In the genomic region with DNA sequence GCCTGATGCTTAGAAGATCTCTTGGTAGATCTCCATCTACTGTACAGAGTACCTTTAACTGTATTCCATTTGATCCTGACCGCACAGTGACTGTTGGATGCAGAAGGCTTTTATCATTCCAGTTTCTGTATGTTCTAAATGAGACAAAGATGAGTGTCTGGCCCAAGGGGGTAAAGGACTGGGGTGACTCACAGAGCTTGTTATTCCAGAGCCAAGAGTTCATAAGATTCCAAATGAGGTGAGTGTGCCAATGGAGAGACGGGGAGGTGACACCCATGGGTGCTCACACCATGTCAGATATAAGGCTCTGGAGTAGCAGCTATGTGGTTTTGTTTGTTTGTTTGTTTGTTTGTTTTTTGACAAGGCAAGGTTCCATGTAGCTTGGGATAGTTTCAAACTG, we compare ENCODE assay signal across 21 mouse cellular contexts. TPM values are rescaled to one million over a fixed set of nuclear protein-coding genes. Genes with fewer than 3 reads are reported as not detected.
DNase-seq lines count a peak whose midpoint lies in the region; ATAC-seq and TF ChIP-seq lines count a peak whose summit lies in the region.
"Had no signal": no experiment of that assay in that cellular context is flagged by ENCODE, and none has a peak within 500 bp of the region (broad histone marks: within the 10 kb centered on the region; RNA-seq: fewer than 3 reads in every experiment).

No protein-coding gene starts in this region.

- H3K4me1 ChIP-seq in intestine, embryonic 15.5 days (replicated peaks), result peaks cover 8% of the 10 kb centered on the region; the same call in 1 of the 2 replicates
- no peaks in the 10 kb centered on the region for H3K4me1 ChIP-seq in intestine, postnatal 0 days (replicated peaks; ENCODE audit: control insufficient read depth, insufficient read depth, low read length)
- H3K4me1 ChIP-seq in lung, embryonic 15.5 days, result peaks cover 13% of the 10 kb centered on the region
- H3K4me1 ChIP-seq in bone marrow, adult 2 months (ENCODE audit: control insufficient read depth, insufficient read depth, low read length), result peaks cover 7% of the 10 kb centered on the region; the same call in 1 of the 2 replicates
- H3K4me1 ChIP-seq in stomach, embryonic 16.5 days (ENCODE audit: control insufficient read depth, insufficient read depth, low read length), result peaks cover 17% of the 10 kb centered on the region
- H3K4me1 ChIP-seq: hindbrain, embryonic 15.5 days; liver, embryonic 13.5 days; midbrain, embryonic 12.5 days had no signal

- H3K27me3 ChIP-seq in intestine, embryonic 15.5 days (replicated peaks), result no peaks in the 10 kb centered on the region
- no peaks in the 10 kb centered on the region for H3K27me3 ChIP-seq in intestine, postnatal 0 days (replicated peaks; ENCODE audit: control insufficient read depth, insufficient read depth, low read length)
- H3K27me3 ChIP-seq in lung, embryonic 15.5 days, result no peaks in the 10 kb centered on the region
- no peaks in the 10 kb centered on the region for H3K27me3 ChIP-seq in stomach, embryonic 16.5 days (ENCODE audit: control insufficient read depth, insufficient read depth, low read length)
- H3K27me3 ChIP-seq: hindbrain, embryonic 15.5 days; liver, embryonic 13.5 days; midbrain, embryonic 12.5 days had no signal

- H3K9me3 ChIP-seq in intestine, embryonic 15.5 days, result no peaks in the 10 kb centered on the region
- H3K9me3 ChIP-seq in intestine, postnatal 0 days (ENCODE audit: control insufficient read depth), result no peaks in the 10 kb centered on the region
- no peaks in the 10 kb centered on the region for H3K9me3 ChIP-seq in lung, embryonic 15.5 days
- no peaks in the 10 kb centered on the region for H3K9me3 ChIP-seq in stomach, embryonic 16.5 days (replicated peaks; ENCODE audit: control insufficient read depth, low read length)
- H3K9me3 ChIP-seq: G1E; hindbrain, embryonic 15.5 days; liver, embryonic 13.5 days; midbrain, embryonic 12.5 days had no signal

- WGBS in intestine, embryonic 15.5 days, result 83% methylated on average over 2 of the region's 2 CpGs
- 91% methylated on average over 2 of the region's 2 CpGs for WGBS in intestine, postnatal 0 days
- WGBS in lung, embryonic 15.5 days, result 72% methylated on average over 2 of the region's 2 CpGs
- 96% methylated on average over 2 of the region's 2 CpGs for WGBS in bone marrow, adult 2 months
- 81% methylated on average over 2 of the region's 2 CpGs for WGBS in stomach, embryonic 16.5 days

- H3K9ac ChIP-seq in intestine, embryonic 15.5 days, result no peak overlapping the region
- no peak overlapping the region for H3K9ac ChIP-seq in intestine, postnatal 0 days (ENCODE audit: low read depth, low read length)
- H3K9ac ChIP-seq in lung, embryonic 15.5 days, result no peak overlapping the region
- H3K9ac ChIP-seq in stomach, embryonic 16.5 days (ENCODE audit: low read length), result no peak overlapping the region
- H3K9ac ChIP-seq: hindbrain, embryonic 15.5 days; liver, embryonic 13.5 days; midbrain, embryonic 12.5 days had no signal

- TF ChIP-seq POLR2A in bone marrow, adult 2 months (IDR thresholded peaks at IDR 0.05; ENCODE audit: borderline replicate concordance, control insufficient read depth, low read depth, low read length), result no peak

- peak overlapping the region; percentile 34; the same call in 1 of the 2 replicates for H3K27ac ChIP-seq in intestine, embryonic 15.5 days
- no peak overlapping the region for H3K27ac ChIP-seq in intestine, postnatal 0 days (ENCODE audit: low read depth, low read length)
- peak overlapping the region; percentile 80 for H3K27ac ChIP-seq in lung, embryonic 15.5 days
- H3K27ac ChIP-seq in bone marrow, adult 2 months (ENCODE audit: control insufficient read depth, insufficient read depth, low read depth, low read length, poor library complexity), result peak overlapping the region; percentile 70; the same call in 1 of the 2 replicates
- H3K27ac ChIP-seq in stomach, embryonic 16.5 days (ENCODE audit: low read length), result peak overlapping the region; percentile 53
- H3K27ac ChIP-seq: hindbrain, embryonic 15.5 days; liver, embryonic 13.5 days; midbrain, embryonic 12.5 days had no signal

- H3K36me3 ChIP-seq in intestine, embryonic 15.5 days, result no peaks in the 10 kb centered on the region
- H3K36me3 ChIP-seq in intestine, postnatal 0 days (ENCODE audit: control insufficient read depth, insufficient read depth), result no peaks in the 10 kb centered on the region
- no peaks in the 10 kb centered on the region for H3K36me3 ChIP-seq in lung, embryonic 15.5 days
- H3K36me3 ChIP-seq in stomach, embryonic 16.5 days (ENCODE audit: control insufficient read depth, insufficient read depth, low read length), result no peaks in the 10 kb centered on the region
- H3K36me3 ChIP-seq: G1E; hindbrain, embryonic 15.5 days; liver, embryonic 13.5 days; midbrain, embryonic 12.5 days had no signal

- no peak for ATAC-seq in intestine, embryonic 15.5 days
- ATAC-seq in intestine, postnatal 0 days, result no peak
- ATAC-seq in lung, embryonic 15.5 days (ENCODE audit: borderline replicate concordance, extremely low read depth, low FRiP score, low TSS enrichment), result no peak
- no peak for ATAC-seq in stomach, embryonic 16.5 days (ENCODE audit: insufficient read depth, low FRiP score)
- ATAC-seq: CD4-positive, CD25-positive, alpha-beta regulatory T cell, adult 4 months; forebrain, embryonic 14.5 days had no signal

- H3K4me2 ChIP-seq in intestine, embryonic 15.5 days (replicated peaks), result no peak overlapping the region
- no peak overlapping the region for H3K4me2 ChIP-seq in intestine, postnatal 0 days (replicated peaks; ENCODE audit: low read depth)
- no peak overlapping the region for H3K4me2 ChIP-seq in lung, embryonic 15.5 days
- no peak overlapping the region for H3K4me2 ChIP-seq in stomach, embryonic 16.5 days (ENCODE audit: low read depth, low read length)
- H3K4me2 ChIP-seq: hindbrain, embryonic 15.5 days; liver, embryonic 13.5 days; midbrain, embryonic 12.5 days had no signal

- no peak for TF ChIP-seq CTCF in intestine, postnatal 0 days (IDR thresholded peaks at IDR 0.05; ENCODE audit: low read depth)
- TF ChIP-seq CTCF in bone marrow, adult 2 months (IDR thresholded peaks at IDR 0.05; ENCODE audit: control insufficient read depth, insufficient read depth, low read length), result no peak

- no peak for DNase-seq in lung, postnatal 14 days
- DNase-seq in ovary, postnatal 10 days (ENCODE audit: low spot score), result no peak
- DNase-seq: adrenal gland, adult 8-10 months; cerebellum, adult 11-12 months; cerebellum, postnatal 36 days; gastrocnemius, postnatal 25 days; kidney, postnatal 14 days; layer of hippocampus, adult 9-11 months; liver, embryonic 13.5 days; right cerebral cortex, postnatal 25 days had no signal

- H3K4me3 ChIP-seq in intestine, embryonic 15.5 days (replicated peaks), result no peak overlapping the region
- no peak overlapping the region for H3K4me3 ChIP-seq in intestine, postnatal 0 days (ENCODE audit: low read depth, low read length)
- H3K4me3 ChIP-seq in lung, embryonic 15.5 days, result no peak overlapping the region
- no peak overlapping the region for H3K4me3 ChIP-seq in bone marrow, adult 2 months (replicated peaks; ENCODE audit: control insufficient read depth, low read depth, low read length)
- H3K4me3 ChIP-seq in stomach, embryonic 16.5 days (replicated peaks; ENCODE audit: low read length), result no peak overlapping the region
- H3K4me3 ChIP-seq: erythroblast, embryonic 14.5 days; hindbrain, embryonic 15.5 days; liver, embryonic 13.5 days; midbrain, embryonic 12.5 days had no signal

RNA-seq across cellular contexts. Expression of a gene that starts 54.8 kb away (rescaled TPM):
- polyA plus RNA-seq in intestine, embryonic 15.5 days (2015; fragmentation: Nextera tagmentation; extraction: Ambion mirVana), result 24.2 and 25.0 TPM in 2 replicates
- polyA plus RNA-seq in intestine, postnatal 0 days (2015; fragmentation: Nextera tagmentation; extraction: Ambion mirVana), result 21.0 and 24.3 TPM in 2 replicates
- 12.4 and 13.4 TPM in 2 replicates for polyA plus RNA-seq in lung, embryonic 15.5 days (2015; fragmentation: Nextera tagmentation; extraction: Ambion mirVana)
- polyA plus RNA-seq in bone marrow, adult 2 months (2011; ENCODE audit: insufficient read depth, insufficient read length, low replicate concordance, missing spikeins), result 2.0 and 3.1 TPM in 2 replicates
- 14.5 and 15.1 TPM in 2 replicates for polyA plus RNA-seq in stomach, embryonic 16.5 days (2015; fragmentation: Nextera tagmentation; extraction: Ambion mirVana)
- polyA plus RNA-seq: erythroblast, embryonic 14.5 days had no signal
